Mouse (Mus musculus): ENCODE data around the gene Bbx.

DNA sequence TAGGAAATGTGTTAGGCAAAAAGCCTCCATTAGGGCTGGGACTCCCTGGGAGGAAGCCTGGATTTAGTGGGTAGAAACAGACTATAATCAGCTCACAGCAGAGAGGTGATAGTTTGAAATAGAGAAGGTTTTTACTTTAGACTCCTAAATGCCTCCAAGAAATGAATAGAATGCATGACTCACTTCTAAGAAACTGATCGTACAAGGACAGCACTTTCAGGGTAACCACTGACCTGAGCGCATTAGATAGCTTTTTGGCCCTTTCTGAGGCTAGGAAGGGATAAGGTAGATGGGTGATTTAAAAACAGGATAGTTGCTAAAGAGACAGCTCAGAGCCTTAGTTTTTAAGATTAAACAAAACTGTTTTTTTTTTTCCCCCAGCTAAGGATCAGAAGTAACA is 221.4 kb downstream of the Bbx start:
- TF ChIP-seq CTCF (IDR thresholded peaks at IDR 0.05; ENCODE audit: control insufficient read depth, insufficient read depth, insufficient replicate concordance, low read depth, low read length) (no peak), POLR2A (IDR thresholded peaks at IDR 0.05; ENCODE audit: control insufficient read depth, low read depth, low read length) (no peak)
